Mouse (Mus musculus) T-helper 17 cell (primary cell): ENCODE measurements at regions not wholly inside any gene's neighbourhood (a gene's known extent, or its start where the extent isn't known, plus 50 kb on each side); places are given as distances from the start of the nearest gene placed in this dataset.

Experiments used
- in situ Hi-C, 2 experiments: fragments of 300-600 bp; cut with MboI, MseI; formaldehyde crosslinking; loops; 1 replicate in 1 of 2; 2 replicates in 1 of 2; pipeline ENCODE4 v1.15.1; 2025; ENCODE audit warnings: high pct_unique_total_duplicates in 2 of 2

GRCm38 (mm10) chr14:97694238-97694637 lies 475.3 kb downstream of the Dach1 start:
- in situ Hi-C loops = loop anchor here in 1 of 2 experiments (25.0 kb wide), 1 partner anchor 1532 kb away; no protein-coding TSS in a partner anchor

GRCm38 (mm10) chr14:97684617-97685016 lies 484.9 kb downstream of the Dach1 start:
- in situ Hi-C loops = loop anchor here in 1 of 2 experiments (25.0 kb wide), 1 partner anchor 1522 kb away; no protein-coding TSS in a partner anchor

- in situ Hi-C loops = no loop called here
Observed at GRCm38 (mm10) chr14:97667806-97668205, 501.8 kb downstream of the Dach1 start.

- in situ Hi-C loops = no loop called here
Observed at GRCm38 (mm10) chr14:97638187-97638792, 531.3 kb downstream of the Dach1 start.

GRCm38 (mm10) chr14:97611438-97611837 lies 558.1 kb downstream of the Dach1 start:
- in situ Hi-C loops = no loop called here

- in situ Hi-C loops = loop anchor here in 1 of 2 experiments (10.0 kb wide), 1 partner anchor 1098 kb away; no protein-coding TSS in a partner anchor
Observed at GRCm38 (mm10) chr14:97596694-97597093, 572.9 kb downstream of the Dach1 start.

- in situ Hi-C loops = no loop called here
Observed at GRCm38 (mm10) chr14:97588611-97589010, 581.0 kb downstream of the Dach1 start.

- in situ Hi-C loops = no loop called here
Observed at GRCm38 (mm10) chr14:97588182-97588581, 581.4 kb downstream of the Dach1 start.

GRCm38 (mm10) chr14:97586962-97587361 lies 582.6 kb downstream of the Dach1 start:
- in situ Hi-C loops = no loop called here

GRCm38 (mm10) chr14:97570274-97570673 lies 599.3 kb downstream of the Dach1 start:
- in situ Hi-C loops = loop anchor here in 1 of 2 experiments (25.0 kb wide), 1 partner anchor 1442 kb away; no protein-coding TSS in a partner anchor

GRCm38 (mm10) chr14:97560121-97560907 lies 609.3 kb downstream of the Dach1 start:
- in situ Hi-C loops = loop anchor here in 1 of 2 experiments (25.0 kb wide), 1 partner anchor 1452 kb away; no protein-coding TSS in a partner anchor

GRCm38 (mm10) chr14:97559559-97559958 lies 610.0 kb downstream of the Dach1 start:
- in situ Hi-C loops = loop anchor here in 1 of 2 experiments (25.0 kb wide), 1 partner anchor 1453 kb away; no protein-coding TSS in a partner anchor

GRCm38 (mm10) chr14:97558289-97558688 lies 611.3 kb downstream of the Dach1 start:
- in situ Hi-C loops = loop anchor here in 1 of 2 experiments (25.0 kb wide), 1 partner anchor 1454 kb away; no protein-coding TSS in a partner anchor

- in situ Hi-C loops = loop anchor here in 1 of 2 experiments (25.0 kb wide), 1 partner anchor 1454 kb away; no protein-coding TSS in a partner anchor
Observed at GRCm38 (mm10) chr14:97557888-97558287, 611.7 kb downstream of the Dach1 start.

GRCm38 (mm10) chr14:97546276-97546675 lies 623.3 kb downstream of the Dach1 start:
- in situ Hi-C loops = no loop called here

GRCm38 (mm10) chr14:97544307-97544706 lies 625.3 kb downstream of the Dach1 start:
- in situ Hi-C loops = no loop called here

GRCm38 (mm10) chr14:97537012-97537411 lies 632.6 kb downstream of the Dach1 start:
- in situ Hi-C loops = no loop called here

- in situ Hi-C loops = no loop called here
Observed at GRCm38 (mm10) chr14:97511318-97511717, 658.2 kb downstream of the Dach1 start.

GRCm38 (mm10) chr14:97489427-97490347 lies 679.9 kb downstream of the Dach1 start:
- in situ Hi-C loops = no loop called here

- in situ Hi-C loops = no loop called here
Observed at GRCm38 (mm10) chr14:97478236-97478635, 691.3 kb downstream of the Dach1 start.
